Mouse (Mus musculus) neural tube, embryonic 10.5 days (tissue): ENCODE results near the gene Dst.

Experiments
- DNase-seq: peaks from one replicate; pipeline ENCODE4 v3.0.0-alpha.2; 2017; ENCODE audit warnings: low spot score; ENCODE audit errors: extremely low spot score

The Dst gene

GRCm38 (mm10) chr1:33908191-33908962, at the start of gene Dst:
Gene Dst (plus strand): TSS chr1:33908225.
- DNase-seq, result peak; percentile 56

GRCm38 (mm10) chr1:33869031-33869430, 39.0 kb upstream of the Dst start:
- no peak for DNase-seq

- DNase-seq, result no peak
Measured at GRCm38 (mm10) chr1:33869437-33869836, 38.6 kb upstream of the Dst start.

- no peak for DNase-seq
Measured at GRCm38 (mm10) chr1:33873561-33873960, 34.5 kb upstream of the Dst start.

GRCm38 (mm10) chr1:33875691-33876090, 32.3 kb upstream of the Dst start:
- peak; percentile 24 for DNase-seq

DNA sequence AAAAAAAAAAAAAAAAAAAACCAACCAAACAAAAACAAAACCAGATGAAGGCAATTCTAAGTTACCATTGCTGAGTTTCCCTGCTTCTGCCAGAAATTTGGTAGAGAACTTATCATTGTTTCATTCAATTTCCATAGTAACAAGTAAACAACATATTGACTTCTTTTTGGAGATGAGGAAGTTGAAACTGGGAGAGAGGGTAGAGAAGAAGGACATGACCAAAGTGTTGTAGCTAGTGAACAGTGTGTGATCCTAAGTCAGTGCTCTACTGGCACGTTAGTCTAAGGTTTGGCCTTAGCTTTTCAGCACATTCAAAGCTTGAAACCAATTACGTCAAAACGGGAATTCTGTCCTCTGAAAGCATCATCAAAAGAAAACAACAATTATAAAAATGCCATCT, 31.6 kb upstream of the Dst start:
- no peak for DNase-seq

DNA sequence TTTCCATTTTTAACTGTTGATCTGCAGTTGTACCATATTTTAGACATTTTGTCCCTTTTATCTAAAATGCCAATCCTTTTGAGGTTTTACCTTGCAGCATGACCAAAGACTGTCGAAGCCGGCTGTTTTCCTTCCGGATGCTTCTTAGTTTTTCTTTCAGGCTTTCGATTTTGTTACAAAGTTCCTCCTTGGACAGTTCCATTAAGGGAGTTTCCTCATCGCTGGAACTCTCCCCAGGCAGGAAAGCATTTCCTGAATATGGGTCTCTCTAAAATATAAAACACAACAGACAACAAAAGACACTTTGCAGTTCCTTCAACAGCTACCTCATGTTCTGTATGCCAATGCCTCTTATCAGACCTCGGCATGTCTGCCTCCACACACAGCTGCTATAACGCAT, 29.9 kb upstream of the Dst start:
- DNase-seq, result no peak

- DNase-seq, result no peak
Measured at GRCm38 (mm10) chr1:33883102-33883839, 24.8 kb upstream of the Dst start.

- peak; percentile 32 for DNase-seq
Measured at GRCm38 (mm10) chr1:33892784-33893183, 15.2 kb upstream of the Dst start.

- no peak for DNase-seq
Measured at GRCm38 (mm10) chr1:33896116-33896515, 11.9 kb upstream of the Dst start.

DNA sequence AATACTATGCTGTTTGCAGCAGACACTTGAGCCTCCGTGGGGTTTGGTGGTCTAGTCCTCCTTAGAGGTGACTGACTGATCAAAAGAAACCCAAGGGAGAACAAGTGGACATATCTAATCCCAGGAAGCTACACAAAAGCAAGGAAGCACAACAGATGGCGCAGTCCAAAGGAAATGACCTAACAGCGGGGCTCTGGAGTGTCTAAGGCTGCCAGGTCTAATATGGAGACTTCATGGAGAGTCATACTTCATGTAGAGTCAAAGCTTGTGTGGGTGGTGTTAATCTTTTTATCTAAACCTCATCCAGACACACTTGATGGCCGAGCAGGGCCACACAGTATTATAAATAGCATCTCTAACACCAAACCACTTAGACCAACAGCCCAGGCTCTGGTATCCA, 11.4 kb upstream of the Dst start:
- no peak for DNase-seq

GRCm38 (mm10) chr1:33897426-33897825, 10.6 kb upstream of the Dst start:
- no peak for DNase-seq

DNA sequence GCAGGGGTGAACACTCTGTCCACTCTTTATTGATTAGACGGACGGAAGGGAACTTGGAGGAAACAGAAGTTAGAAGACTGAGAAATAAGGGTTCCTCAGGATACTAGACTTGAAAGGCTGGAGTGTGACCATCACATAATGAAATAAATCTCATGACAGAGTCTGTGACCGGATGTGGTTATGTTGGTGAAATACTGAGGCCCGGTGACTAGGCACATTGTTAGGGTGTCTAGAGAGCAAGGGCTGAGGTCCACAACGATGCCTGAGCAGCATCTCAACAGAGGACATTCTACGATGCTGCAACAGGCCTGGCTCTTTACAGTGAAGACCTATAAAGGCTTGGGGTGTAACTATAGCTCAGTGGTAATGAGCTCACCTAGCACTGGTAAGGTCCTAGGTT, 9.7 kb upstream of the Dst start:
- no peak for DNase-seq

DNA sequence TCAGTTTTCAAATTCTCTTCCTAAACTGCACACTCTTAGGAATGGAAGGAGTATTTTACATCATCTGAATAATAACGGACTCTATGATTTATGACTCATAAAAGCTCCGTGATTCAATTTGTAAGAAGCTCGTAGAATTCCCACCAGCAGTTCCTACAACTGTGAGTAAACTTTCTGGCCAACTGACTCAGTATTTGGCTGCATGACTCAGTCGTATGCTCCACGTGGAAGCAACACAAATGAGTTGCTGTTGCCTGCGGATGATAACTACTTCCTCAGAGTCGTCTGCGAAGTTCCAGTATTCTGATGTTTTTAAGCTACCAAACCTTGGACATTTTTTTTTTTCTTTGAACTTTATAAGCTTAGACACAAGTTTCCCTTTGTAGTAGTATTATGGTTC, 7.8 kb upstream of the Dst start:
- no peak for DNase-seq

DNA sequence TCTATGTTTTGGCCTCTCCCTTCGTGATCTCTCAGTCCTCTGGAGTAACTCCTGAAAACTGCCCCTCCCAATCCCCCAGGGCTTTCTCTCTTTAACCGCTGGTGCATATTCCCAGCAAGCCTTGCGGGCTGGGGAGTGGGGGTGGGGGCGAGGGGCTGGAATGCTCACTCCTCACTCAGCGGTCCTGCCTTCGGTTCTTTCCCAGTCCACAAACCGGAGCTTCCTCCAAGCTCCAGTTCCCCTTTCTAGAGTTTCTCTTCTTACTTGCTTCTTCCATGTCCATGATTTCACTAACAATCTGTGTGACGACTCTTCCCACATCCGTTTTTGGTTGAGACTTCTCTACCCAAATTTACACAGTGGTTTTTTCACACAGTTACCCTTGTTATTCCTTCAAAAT, 4.4 kb upstream of the Dst start:
- DNase-seq, result no peak

DNA sequence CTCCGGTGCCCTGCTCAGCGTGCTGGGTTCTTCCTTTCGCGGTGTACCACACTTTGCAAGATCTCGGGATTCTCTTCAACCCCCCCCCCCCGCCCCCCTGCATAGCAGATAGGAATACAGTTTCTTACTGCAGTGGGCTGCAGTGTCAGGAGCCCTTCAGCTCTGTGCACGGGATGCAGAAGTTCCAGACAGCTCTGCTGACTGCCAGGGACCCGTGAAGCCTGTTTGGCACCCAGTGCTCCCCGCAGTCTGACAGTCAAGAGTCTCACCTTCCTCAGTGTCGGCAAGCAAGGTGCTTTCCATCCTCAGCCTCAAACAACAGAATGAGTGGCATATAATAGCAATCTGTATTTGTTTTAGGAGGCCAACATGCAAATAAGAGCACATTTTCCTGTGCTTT, 1.8 kb upstream of the Dst start:
- no peak for DNase-seq

- DNase-seq, result peak; percentile 36
Measured at GRCm38 (mm10) chr1:33906927-33907326, 1.1 kb upstream of the Dst start.

GRCm38 (mm10) chr1:33907421-33908190, 419 bp upstream of the Dst start, which contains the start of gene Bend6:
Gene Bend6 (minus strand): TSS chr1:33907816.
- DNase-seq, result peak; percentile 74

DNA sequence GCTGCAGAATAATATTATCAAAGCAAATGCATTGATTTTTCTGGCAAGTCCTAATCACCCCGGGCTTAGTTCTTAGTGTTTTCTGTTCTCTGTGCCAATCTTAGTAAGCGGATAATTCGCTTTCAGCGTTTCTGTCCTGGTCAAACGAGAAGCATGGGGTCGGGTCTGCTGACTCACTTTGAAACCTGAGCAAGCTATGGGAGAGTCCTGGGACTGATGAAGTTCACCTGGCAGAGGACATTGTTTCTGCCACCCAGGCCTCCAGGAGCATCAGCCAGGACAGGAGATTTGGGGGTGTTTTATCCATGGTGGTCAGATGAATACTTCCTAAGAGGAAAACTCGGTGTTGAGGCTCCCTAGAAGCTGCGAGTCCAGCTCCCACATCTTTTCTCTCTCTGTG, 3.6 kb downstream of the Dst start:
- no peak for DNase-seq

DNA sequence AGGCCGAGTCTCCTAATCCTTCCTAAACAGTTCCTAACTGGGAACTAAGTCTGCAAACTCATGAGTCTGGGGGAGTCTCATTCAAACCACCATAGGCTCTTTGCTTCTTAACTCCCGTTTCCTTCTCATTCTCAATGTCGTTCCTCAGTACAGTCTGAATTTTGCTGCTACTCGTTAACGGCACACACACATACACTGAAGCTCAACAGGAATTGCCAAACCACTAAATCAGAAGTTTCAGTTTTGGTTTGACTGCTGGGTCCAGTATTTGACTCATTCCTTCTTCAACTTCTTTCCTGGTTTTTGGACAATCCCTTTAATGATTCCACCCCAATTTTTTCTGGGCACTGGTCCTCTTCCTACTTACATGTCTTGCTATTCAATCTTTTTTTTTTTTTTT, 8.5 kb downstream of the Dst start:
- no peak for DNase-seq

- no peak for DNase-seq
Measured at GRCm38 (mm10) chr1:33922975-33923374, 14.9 kb downstream of the Dst start.

- no peak for DNase-seq
Measured at GRCm38 (mm10) chr1:33925283-33925682, 17.3 kb downstream of the Dst start.
